Mouse (Mus musculus) right cerebral cortex, postnatal 36 days (tissue): Measurements from ENCODE around the gene Rec114.

Source experiments
- DNase-seq, 2 experiments: peaks; one replicate each; pipeline ENCODE4 v3.0.0; 2022; ENCODE audit warnings: low spot score in 2 of 2, mixed read lengths in 1 of 2

Gene Rec114

GRCm38 (mm10) chr9:58662791-58663190, 81.0 kb downstream of the Rec114 start:
- no peak for DNase-seq

GRCm38 (mm10) chr9:58662007-58662406, 81.8 kb downstream of the Rec114 start:
- DNase-seq, result no peak

- DNase-seq, result no peak
Observed at GRCm38 (mm10) chr9:58660673-58661072, 83.1 kb downstream of the Rec114 start.

GRCm38 (mm10) chr9:58659989-58660388, 83.8 kb downstream of the Rec114 start:
- no peak for DNase-seq

GRCm38 (mm10) chr9:58659331-58659730, 84.4 kb downstream of the Rec114 start:
- DNase-seq, result no peak

GRCm38 (mm10) chr9:58658596-58659309, 85.0 kb downstream of the Rec114 start:
- DNase-seq, result no peak

- DNase-seq, result no peak
Observed at GRCm38 (mm10) chr9:58657735-58658512, 85.8 kb downstream of the Rec114 start.

- DNase-seq, result no peak
Observed at GRCm38 (mm10) chr9:58656824-58657223, 86.9 kb downstream of the Rec114 start.

DNA sequence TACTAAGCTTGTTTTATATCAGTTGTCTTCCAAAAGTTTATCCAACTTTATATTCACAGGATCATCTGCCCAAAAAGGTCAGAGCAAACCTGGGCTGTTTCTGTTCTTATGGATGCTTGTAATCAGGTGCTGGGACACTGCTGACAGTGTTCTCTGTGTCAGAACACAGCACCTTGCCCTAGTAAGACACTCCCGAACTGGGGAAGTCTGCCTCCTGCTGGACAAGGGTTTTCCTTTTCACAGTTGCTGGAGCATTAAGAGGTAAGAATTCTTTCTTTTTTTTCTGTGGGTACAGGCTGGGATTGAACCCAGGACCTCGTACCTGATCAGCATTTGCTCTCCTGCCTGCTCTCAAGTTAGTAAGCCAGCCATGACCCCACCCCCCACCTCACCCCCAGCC, 87.4 kb downstream of the Rec114 start:
- DNase-seq, result no peak

DNA sequence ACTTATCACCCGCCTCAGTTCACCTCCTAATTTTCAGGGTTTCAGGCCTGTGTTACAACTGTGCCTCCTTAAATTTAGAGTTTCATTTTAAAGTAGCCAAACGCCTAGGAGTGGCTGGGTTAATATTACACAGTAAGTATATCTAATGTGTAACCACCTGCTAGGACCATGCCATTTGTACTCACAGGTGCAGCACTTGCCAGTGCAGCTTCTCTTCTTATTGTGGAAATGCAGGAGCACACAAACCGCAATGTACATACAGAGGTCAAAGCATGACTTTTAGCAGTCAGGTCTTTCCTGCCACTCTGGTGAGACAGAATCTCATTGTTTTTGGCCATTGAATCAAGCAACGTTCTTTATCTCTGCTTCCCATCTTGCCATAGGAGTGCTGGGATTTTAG, 89.3 kb downstream of the Rec114 start:
- DNase-seq, result no peak

DNA sequence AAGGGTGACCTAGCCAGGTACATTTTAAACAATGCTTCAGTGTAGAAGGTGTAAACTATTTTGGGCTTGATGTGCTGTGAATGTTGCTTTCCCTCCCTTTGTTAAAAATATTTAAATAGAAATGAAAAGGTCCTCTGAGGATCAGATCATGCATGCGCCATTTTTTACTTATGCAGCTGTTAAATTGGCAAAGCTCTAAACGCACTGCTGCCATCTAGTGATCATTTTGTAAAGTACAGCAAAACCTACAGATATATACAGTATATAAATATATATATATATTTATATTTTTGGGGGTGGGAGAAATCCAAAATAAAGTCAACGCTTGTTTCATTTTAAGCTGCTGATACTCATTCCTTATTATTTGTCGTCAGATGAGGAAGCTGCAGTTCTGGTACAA, 91.8 kb downstream of the Rec114 start:
- DNase-seq, result no peak

- no peak for DNase-seq
Observed at GRCm38 (mm10) chr9:58649265-58649626, 94.5 kb downstream of the Rec114 start.

DNA sequence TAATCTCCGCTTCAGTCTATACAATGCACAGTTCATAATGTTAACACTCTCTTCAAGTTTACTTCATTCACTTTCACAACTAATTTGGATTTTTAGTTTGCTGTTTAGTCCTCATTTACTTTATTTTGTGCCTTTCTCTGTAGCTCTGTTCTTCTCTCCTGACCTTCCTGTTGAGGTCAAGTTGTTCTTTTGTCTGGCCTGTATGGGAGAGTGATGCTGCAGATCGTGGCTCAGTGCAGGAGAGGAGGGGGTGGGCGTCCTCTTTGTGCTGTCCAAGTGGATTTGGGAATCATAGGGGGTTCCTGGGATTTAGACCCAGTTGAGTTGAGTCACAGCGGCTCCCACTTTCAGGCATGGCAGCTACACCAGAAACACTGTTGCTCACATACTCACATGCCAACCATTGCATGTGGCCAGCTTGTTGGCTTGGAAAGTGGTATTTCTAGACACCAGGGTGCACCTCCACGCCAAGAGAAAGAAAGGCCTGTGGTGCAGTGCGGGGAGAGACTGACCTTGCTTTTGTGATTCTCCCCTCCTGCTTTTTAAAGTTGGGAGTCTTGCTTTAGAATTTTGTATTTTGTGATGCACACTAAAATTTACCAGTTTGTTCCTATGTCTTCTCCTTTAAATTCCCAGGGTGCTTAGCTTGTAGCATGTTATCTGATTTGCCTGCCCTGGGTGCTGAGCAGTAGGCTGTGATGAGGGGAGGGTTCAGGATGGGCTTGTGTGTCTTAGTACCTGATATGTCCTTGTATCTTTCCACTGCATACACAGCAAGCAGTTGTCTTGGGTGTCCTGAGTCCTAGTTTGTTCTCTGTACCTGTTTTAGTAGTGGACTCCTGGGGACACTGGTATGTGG, 95.1 kb downstream of the Rec114 start:
- no peak for DNase-seq

DNA sequence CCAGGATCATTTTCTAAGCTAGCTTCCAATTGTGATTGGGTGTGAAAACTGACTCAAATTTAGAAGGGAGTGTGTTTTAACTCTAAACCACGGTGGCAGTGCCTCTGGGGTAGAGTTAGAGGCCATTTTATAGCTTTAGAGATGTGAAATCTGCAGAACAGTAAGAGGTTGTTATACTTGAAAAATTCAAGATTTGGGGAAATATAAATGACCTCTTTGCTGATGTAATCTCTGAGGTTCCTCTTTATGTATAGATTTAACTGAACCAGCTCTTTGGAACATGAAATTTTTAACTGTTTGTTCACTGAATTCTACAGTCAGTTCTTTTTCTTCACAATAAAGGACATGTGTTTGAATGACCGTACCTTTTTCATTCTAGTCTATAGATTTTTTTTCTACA, 113.3 kb downstream of the Rec114 start:
- no peak for DNase-seq

GRCm38 (mm10) chr9:58627197-58627596, 116.6 kb downstream of the Rec114 start:
- DNase-seq, result no peak

GRCm38 (mm10) chr9:58623009-58623408, 120.8 kb downstream of the Rec114 start:
- no peak for DNase-seq

DNA sequence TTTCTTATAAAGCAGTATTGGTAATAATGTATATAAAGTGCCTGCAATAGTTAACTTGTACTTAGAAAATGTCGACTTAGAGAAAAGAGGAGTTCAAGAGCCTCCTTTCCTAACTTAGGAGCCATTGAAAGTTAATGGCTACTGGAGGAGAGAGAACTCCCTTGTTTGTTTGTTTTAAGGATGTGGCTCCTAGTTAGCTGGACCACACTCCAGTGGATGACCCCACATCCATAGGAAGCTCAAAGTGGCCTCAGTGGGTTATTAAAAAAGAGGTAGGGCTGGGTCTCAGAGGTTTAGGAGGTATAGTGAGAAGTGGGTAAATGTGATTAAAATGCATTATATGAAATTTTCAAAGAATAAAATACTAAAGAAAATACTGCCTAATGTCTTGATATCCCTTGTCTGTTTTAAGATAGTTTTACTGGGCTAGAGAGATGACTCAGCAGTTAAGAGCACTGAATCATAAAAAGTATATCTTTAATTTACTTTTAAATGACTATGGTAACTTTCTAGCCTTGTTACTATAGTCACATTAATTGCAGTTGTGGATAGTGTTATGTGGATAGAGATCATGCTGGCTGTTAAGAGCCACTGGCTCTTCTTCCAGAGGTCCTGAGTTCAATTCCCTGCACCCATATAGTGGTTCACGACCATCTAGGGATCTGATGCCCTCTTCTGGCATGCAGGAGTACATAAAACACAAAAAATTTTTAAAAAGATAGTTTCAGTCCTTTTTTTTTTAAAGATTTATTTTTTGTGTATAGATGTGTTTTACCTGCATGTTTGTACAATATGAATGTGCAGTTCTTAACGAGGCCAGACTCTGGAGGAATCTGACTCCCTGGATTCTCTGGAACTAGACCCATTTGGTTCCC, 128.5 kb downstream of the Rec114 start:
- DNase-seq, result no peak

DNA sequence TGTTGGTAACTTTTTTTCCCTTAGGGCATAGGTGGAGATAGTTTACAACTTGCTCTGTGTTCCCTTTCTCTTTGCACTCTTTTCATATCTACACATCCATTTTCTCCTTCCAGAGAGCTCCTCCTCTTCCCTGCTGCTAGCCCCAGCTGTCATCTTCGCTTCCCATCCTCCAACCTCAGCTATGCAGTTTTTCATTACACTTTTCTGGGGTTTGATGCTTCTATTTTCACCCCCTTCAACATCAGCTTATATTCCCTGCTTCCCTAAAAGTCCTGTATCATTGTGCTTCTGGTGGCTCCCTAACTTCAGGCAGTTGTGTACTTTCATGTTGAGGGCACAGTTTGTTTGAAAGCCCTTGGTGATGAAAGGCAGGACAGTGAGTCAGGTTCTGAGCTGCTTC, 130.0 kb downstream of the Rec114 start:
- DNase-seq, result peak in 1 of 2 experiments; percentile 10
